Mouse (Mus musculus): Measurements from ENCODE around the gene Spx.

GRCm38 (mm10) chr6:142369568-142369967 lies 43.7 kb upstream of the Spx start:
- no peak for TF ChIP-seq EP300 (IDR thresholded peaks at IDR 0.05; ENCODE audit: insufficient read depth, low read depth, low read length)
- TF ChIP-seq POLR2A (IDR thresholded peaks at IDR 0.05; ENCODE audit: insufficient read depth, low read length), result no peak
- TF ChIP-seq CTCF (IDR thresholded peaks at IDR 0.05; ENCODE audit: low read depth, low read length), result no peak

All from ES-Bruce4 (cell line).